Mouse (Mus musculus) embryonic fibroblast, embryonic 13.5 days (primary cell): ENCODE data around the gene Serpinb5. TPM values are rescaled to one million over a fixed set of nuclear protein-coding genes. Genes with fewer than 3 reads are reported as not detected.

Experiments used
- H3K27ac ChIP-seq: 2 replicates; pipeline ENCODE4 v1.5.1; 2012; ENCODE audit warnings: low read length, control low read depth, inconsistent platforms; ENCODE audit not compliant: insufficient read depth
- H3K4me1 ChIP-seq: 2 replicates; pipeline ENCODE4 v1.6.1; 2011; ENCODE audit warnings: low read length; ENCODE audit not compliant: control insufficient read depth, insufficient read depth
- H3K4me3 ChIP-seq: 2 replicates; pipeline ENCODE4 v1.5.1; 2011; ENCODE audit warnings: mild to moderate bottlenecking, control low read depth, low read length; ENCODE audit not compliant: insufficient read depth
- CTCF ChIP-seq: IDR thresholded peaks from 2 replicates; pipeline ENCODE4 v1.5.1; 2011; ENCODE audit warnings: mild to moderate bottlenecking, control low read depth, low read length, moderate library complexity, borderline replicate concordance; ENCODE audit not compliant: insufficient read depth
- POLR2A ChIP-seq: IDR thresholded peaks from 2 replicates; pipeline ENCODE4 v1.6.1; 2011; ENCODE audit warnings: low read depth, mild to moderate bottlenecking, control low read depth, low read length, moderate library complexity
- polyA plus RNA-seq: library from polyadenylated mRNA; stranded (reverse); fragments of >200 nt; gene quantifications from 2 replicates; pipeline ENCODE4 v1.2.4, GENCODE M21; 2011; ENCODE audit warnings: low read depth; ENCODE audit not compliant: missing spikeins, insufficient read length

Gene Serpinb5
- not detected in 2 replicates for polyA plus RNA-seq

GRCm38 (mm10) chr1:106860847-106861246 is at the start of gene Serpinb5:
Gene Serpinb5, plus strand, starts transcription at chr1:106861173.
- H3K4me3 ChIP-seq = no peak within 1 kb of the TSS
- TF ChIP-seq CTCF = no peak
- no peak for TF ChIP-seq POLR2A
- no peaks in the 10 kb centered on the region for H3K4me1 ChIP-seq
- no peak within 1 kb of the TSS for H3K27ac ChIP-seq

- H3K4me1 ChIP-seq = no peaks in the 10 kb centered on the region
- no peak overlapping the region for H3K27ac ChIP-seq
- TF ChIP-seq CTCF = no peak
- TF ChIP-seq POLR2A = no peak
Measured at GRCm38 (mm10) chr1:106814864-106815263, 46.1 kb upstream of the Serpinb5 start.

GRCm38 (mm10) chr1:106815265-106815664 is 45.7 kb upstream of the Serpinb5 start:
- TF ChIP-seq POLR2A = no peak
- no peak for TF ChIP-seq CTCF
- no peaks in the 10 kb centered on the region for H3K4me1 ChIP-seq
- H3K27ac ChIP-seq = no peak overlapping the region
- no peak overlapping the region for H3K4me3 ChIP-seq

More at GRCm38 (mm10) chr1:106814864-106815263, 46.1 kb upstream of the Serpinb5 start:
- no peak overlapping the region for H3K4me3 ChIP-seq

DNA sequence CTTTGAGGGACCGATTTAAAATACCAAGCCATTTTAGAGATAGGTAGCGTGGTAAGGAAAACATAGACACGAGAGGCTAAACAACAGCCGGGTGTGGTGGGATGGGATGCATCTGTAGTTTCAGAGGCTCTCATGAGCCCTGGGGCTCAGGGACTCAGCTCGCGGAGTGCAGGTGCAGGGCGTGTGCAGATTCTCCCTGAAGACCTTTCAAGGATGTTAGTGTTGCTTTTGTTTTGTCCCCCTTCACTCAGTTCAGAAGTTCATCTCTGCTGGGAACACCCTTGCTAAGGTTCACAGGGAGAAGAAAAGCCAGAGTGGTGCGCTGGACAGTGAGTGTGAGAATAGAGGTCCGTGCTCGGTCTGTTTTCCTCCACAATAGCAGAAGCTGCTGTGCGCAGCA is 44.2 kb upstream of the Serpinb5 start:
- H3K27ac ChIP-seq = no peak overlapping the region
- no peak for TF ChIP-seq POLR2A
- no peak for TF ChIP-seq CTCF
- no peaks in the 10 kb centered on the region for H3K4me1 ChIP-seq
- H3K4me3 ChIP-seq = no peak overlapping the region

DNA sequence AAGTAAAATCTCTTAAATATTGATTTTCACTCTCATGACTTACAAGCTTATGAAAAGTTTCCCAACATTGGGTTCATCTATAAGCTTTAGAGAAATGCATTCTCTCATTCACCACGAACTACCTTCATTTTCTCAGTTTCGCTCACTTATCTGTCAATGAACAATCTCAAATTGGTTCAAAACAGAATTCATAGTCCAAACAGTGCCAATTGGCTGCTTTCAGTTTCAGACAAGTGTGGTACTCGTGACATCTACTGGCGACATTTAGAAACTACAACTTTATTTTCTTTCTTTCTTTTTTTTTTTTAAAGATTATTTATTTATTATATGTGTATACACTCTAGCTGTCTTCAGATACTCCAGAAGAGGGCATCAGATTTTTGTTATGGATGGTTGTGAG is 42.6 kb upstream of the Serpinb5 start:
- TF ChIP-seq POLR2A = no peak
- no peak for TF ChIP-seq CTCF
- Histone ChIP-seq H3K4me3 (no peak overlapping the region), H3K27ac (no peak overlapping the region), H3K4me1 (no peaks in the 10 kb centered on the region)

- H3K27ac ChIP-seq = no peak overlapping the region
- H3K4me1 ChIP-seq = no peaks in the 10 kb centered on the region
- TF ChIP-seq POLR2A = no peak
- no peak for TF ChIP-seq CTCF
- no peak overlapping the region for H3K4me3 ChIP-seq
Measured at GRCm38 (mm10) chr1:106822297-106822696, 38.7 kb upstream of the Serpinb5 start.

- no peak overlapping the region for H3K4me3 ChIP-seq
- H3K27ac ChIP-seq = no peak overlapping the region
- TF ChIP-seq POLR2A (no peak), CTCF (no peak)
- no peaks in the 10 kb centered on the region for H3K4me1 ChIP-seq
Measured at GRCm38 (mm10) chr1:106828784-106829183, 32.2 kb upstream of the Serpinb5 start.

DNA sequence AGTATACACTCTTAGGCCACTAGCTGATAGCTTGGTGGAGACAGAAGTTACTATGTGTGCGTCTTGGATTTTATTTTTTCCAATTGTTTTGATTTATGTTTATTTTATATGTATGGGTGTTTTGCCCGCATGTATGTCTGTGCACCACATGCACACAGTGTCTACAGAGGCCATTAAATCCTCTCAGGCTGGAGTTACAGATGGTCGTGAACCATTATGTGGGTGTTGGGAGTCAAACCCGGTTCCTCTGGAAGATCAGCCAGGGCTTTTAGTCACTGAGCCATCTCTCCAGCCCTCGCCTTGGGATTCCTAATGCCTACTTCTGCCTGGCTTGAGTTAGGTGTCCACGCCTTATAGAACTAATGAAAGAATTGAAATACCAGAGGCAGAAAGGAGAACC is 4.6 kb downstream of the Serpinb5 start:
- TF ChIP-seq POLR2A (no peak), CTCF (no peak)
- Histone ChIP-seq H3K4me3 (no peak overlapping the region), H3K27ac (no peak overlapping the region), H3K4me1 (no peaks in the 10 kb centered on the region)

- TF ChIP-seq CTCF = no peak
- no peak for TF ChIP-seq POLR2A
- Histone ChIP-seq H3K4me1 (no peaks in the 10 kb centered on the region), H3K4me3 (no peak overlapping the region), H3K27ac (no peak overlapping the region)
Measured at GRCm38 (mm10) chr1:106866029-106866428, 5.1 kb downstream of the Serpinb5 start.

GRCm38 (mm10) chr1:106866768-106867167 is 5.8 kb downstream of the Serpinb5 start:
- no peak for TF ChIP-seq POLR2A
- Histone ChIP-seq H3K4me3 (no peak overlapping the region), H3K27ac (no peak overlapping the region), H3K4me1 (no peaks in the 10 kb centered on the region)

DNA sequence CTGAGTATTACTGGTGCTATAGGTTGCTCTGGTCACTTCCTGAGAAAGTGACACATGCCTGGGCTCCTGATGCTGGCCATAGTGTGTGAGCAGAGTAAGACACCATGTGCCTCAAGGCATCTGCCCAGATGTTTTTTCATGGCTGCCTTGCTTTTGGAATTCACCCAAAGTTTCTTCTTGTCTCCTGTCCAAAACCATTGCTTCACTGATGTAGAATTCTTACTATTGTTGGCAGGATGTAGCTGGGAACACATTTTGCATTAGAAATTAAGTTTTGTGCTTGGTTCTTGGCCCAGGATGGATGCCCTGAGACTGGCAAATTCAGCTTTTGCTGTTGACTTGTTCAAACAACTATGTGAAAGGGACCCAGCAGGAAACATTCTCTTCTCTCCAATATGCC is 9.0 kb downstream of the Serpinb5 start:
- Histone ChIP-seq H3K27ac (no peak overlapping the region), H3K4me3 (no peak overlapping the region), H3K4me1 (no peaks in the 10 kb centered on the region)
- no peak for TF ChIP-seq POLR2A
- no peak for TF ChIP-seq CTCF
